Mouse (Mus musculus): ENCODE results near the gene Rab11fip4. TPM values are rescaled to one million over a fixed set of nuclear protein-coding genes. Genes with fewer than 3 reads are reported as not detected.

Rab11fip4 gene
- total and polyA plus RNA-seq, 2 experiments from 2014 or later, result not detected

DNA sequence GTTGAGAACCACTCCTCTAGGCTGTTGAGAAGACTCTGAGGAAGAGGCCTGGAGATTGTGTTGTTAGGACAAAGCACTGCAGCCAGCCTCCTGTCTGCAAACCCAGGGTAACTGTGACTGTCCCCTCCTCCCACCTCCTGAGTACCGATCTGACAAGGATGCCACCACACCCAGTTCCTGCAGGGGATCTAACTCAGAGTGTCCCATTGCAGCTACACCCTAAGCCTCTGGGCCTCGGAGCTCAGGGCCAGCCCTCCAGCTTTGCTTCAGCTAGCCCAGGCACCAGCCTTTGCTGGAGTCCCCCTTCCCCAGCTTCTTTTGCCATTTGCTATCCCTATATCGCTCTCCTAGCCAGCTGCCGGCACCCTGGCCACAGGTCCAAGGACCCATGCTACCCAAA is 22.7 kb downstream of the Rab11fip4 start:
- no peak overlapping the region for H3K4me3 ChIP-seq (ENCODE audit: low read depth, low read length)
- DNase-seq (ENCODE audit: low spot score) (no peak), ATAC-seq (ENCODE audit: insufficient read depth, low read depth) (no peak)
- 55% methylated on average over 4 of the region's 4 CpGs for whole genome bisulfite sequencing
- H3K4me2 ChIP-seq (ENCODE audit: low read depth, low read length), result no peak overlapping the region
- peaks cover 12% of the 10 kb centered on the region for H3K4me1 ChIP-seq (ENCODE audit: control insufficient read depth, insufficient read depth)
- H3K27ac ChIP-seq (ENCODE audit: low read depth), result no peak overlapping the region; the same call in 1 of the 2 replicates
- no peak for TF ChIP-seq CTCF (IDR thresholded peaks at IDR 0.05; ENCODE audit: low read depth)
- TF ChIP-seq EP300 (IDR thresholded peaks at IDR 0.05; ENCODE audit: low read depth), result no peak
- no peak overlapping the region for H3K9ac ChIP-seq (replicated peaks; ENCODE audit: low read depth, low read length)
- no peaks in the 10 kb centered on the region for H3K36me3 ChIP-seq (replicated peaks; ENCODE audit: control insufficient read depth, insufficient read depth, low read length)
- peaks cover 21% of the 10 kb centered on the region for H3K27me3 ChIP-seq (ENCODE audit: control insufficient read depth, insufficient read depth, low read length)
- no peaks in the 10 kb centered on the region for H3K9me3 ChIP-seq (replicated peaks; ENCODE audit: control insufficient read depth, low read length)

- H3K27me3 ChIP-seq (ENCODE audit: control insufficient read depth, insufficient read depth, low read length), result peaks cover 21% of the 10 kb centered on the region
Measured at GRCm38 (mm10) chr11:79614880-79615279, 23.9 kb downstream of the Rab11fip4 start.

DNA sequence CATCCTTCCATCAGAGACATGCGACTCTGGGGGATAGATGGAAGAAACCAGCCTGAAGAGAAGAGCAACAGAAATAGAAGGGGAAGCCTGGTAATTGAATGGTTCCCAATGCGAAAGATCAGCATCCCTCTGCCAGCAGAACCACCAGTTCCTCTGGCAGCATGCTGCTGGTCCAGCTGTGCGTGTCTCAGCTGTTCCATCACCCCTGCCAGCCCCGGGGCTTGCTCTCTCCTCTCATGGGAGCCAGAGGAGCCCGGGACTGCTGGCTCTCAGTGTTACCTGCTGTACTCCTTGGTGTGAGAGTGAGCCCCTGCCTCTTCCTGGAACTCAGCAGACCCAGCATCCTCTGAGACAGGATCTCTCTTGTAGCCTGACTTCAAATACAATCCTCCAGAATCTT is 24.9 kb downstream of the Rab11fip4 start:
- Histone ChIP-seq H3K9ac (replicated peaks; ENCODE audit: low read depth, low read length) (no peak overlapping the region), H3K4me1 (ENCODE audit: control insufficient read depth, insufficient read depth) (peaks cover 6% of the 10 kb centered on the region; the same call in 1 of the 2 replicates)

More at GRCm38 (mm10) chr11:79614880-79615279, 23.9 kb downstream of the Rab11fip4 start:
- H3K4me1 ChIP-seq (ENCODE audit: control insufficient read depth, insufficient read depth), result peaks cover 12% of the 10 kb centered on the region
- H3K27ac ChIP-seq (ENCODE audit: low read depth), result no peak overlapping the region; the same call in 1 of the 2 replicates
- H3K9ac ChIP-seq (replicated peaks; ENCODE audit: low read depth, low read length), result no peak overlapping the region
- H3K4me3 ChIP-seq (ENCODE audit: low read depth, low read length), result no peak overlapping the region
- TF ChIP-seq EP300 (IDR thresholded peaks at IDR 0.05; ENCODE audit: low read depth), result no peak
- TF ChIP-seq CTCF (IDR thresholded peaks at IDR 0.05; ENCODE audit: low read depth), result no peak
- H3K36me3 ChIP-seq (replicated peaks; ENCODE audit: control insufficient read depth, insufficient read depth, low read length), result no peaks in the 10 kb centered on the region
- no peaks in the 10 kb centered on the region for H3K9me3 ChIP-seq (replicated peaks; ENCODE audit: control insufficient read depth, low read length)
- DNase-seq (ENCODE audit: low spot score) (no peak), ATAC-seq (ENCODE audit: insufficient read depth, low read depth) (no peak)
- 62% methylated on average over 3 of the region's 3 CpGs for WGBS
- H3K4me2 ChIP-seq (ENCODE audit: low read depth, low read length), result no peak overlapping the region

GRCm38 (mm10) chr11:79617991-79618390 is 27.0 kb downstream of the Rab11fip4 start:
- H3K9me3 ChIP-seq (replicated peaks; ENCODE audit: control insufficient read depth, low read length), result no peaks in the 10 kb centered on the region
- no peaks in the 10 kb centered on the region for H3K4me1 ChIP-seq (ENCODE audit: control insufficient read depth, insufficient read depth)
- no peaks in the 10 kb centered on the region for H3K36me3 ChIP-seq (replicated peaks; ENCODE audit: control insufficient read depth, insufficient read depth, low read length)
- no peak overlapping the region for H3K27ac ChIP-seq (ENCODE audit: low read depth)
- WGBS, result 78% methylated on average over 8 of the region's 8 CpGs
- no peak overlapping the region for H3K4me2 ChIP-seq (ENCODE audit: low read depth, low read length)
- DNase-seq (ENCODE audit: low spot score) (no peak), ATAC-seq (ENCODE audit: insufficient read depth, low read depth) (no peak)
- H3K9ac ChIP-seq (replicated peaks; ENCODE audit: low read depth, low read length), result no peak overlapping the region
- peaks cover 8% of the 10 kb centered on the region; the same call in 1 of the 2 replicates for H3K27me3 ChIP-seq (ENCODE audit: control insufficient read depth, insufficient read depth, low read length)
- TF ChIP-seq EP300 (IDR thresholded peaks at IDR 0.05; ENCODE audit: low read depth), result no peak
- TF ChIP-seq CTCF (IDR thresholded peaks at IDR 0.05; ENCODE audit: low read depth), result no peak
- no peak overlapping the region for H3K4me3 ChIP-seq (ENCODE audit: low read depth, low read length)

More for the DNA sequence above, 24.9 kb downstream of the Rab11fip4 start:
- WGBS, result 60% methylated on average over 5 of the region's 5 CpGs
- TF ChIP-seq CTCF (IDR thresholded peaks at IDR 0.05; ENCODE audit: low read depth), result no peak
- no peak for TF ChIP-seq EP300 (IDR thresholded peaks at IDR 0.05; ENCODE audit: low read depth)
- Histone ChIP-seq H3K4me3 (ENCODE audit: low read depth, low read length) (no peak overlapping the region), H3K27ac (ENCODE audit: low read depth) (no peak overlapping the region), H3K9me3 (replicated peaks; ENCODE audit: control insufficient read depth, low read length) (no peaks in the 10 kb centered on the region), H3K27me3 (ENCODE audit: control insufficient read depth, insufficient read depth, low read length) (peaks cover 13% of the 10 kb centered on the region), H3K36me3 (replicated peaks; ENCODE audit: control insufficient read depth, insufficient read depth, low read length) (no peaks in the 10 kb centered on the region), H3K4me2 (ENCODE audit: low read depth, low read length) (no peak overlapping the region)
- DNase-seq (ENCODE audit: low spot score) (no peak), ATAC-seq (ENCODE audit: insufficient read depth, low read depth) (no peak)

- Histone ChIP-seq H3K27me3 (ENCODE audit: control insufficient read depth, insufficient read depth, low read length) (0 out of 2 replicates have a peak, but pooled peaks cover 5% of the 10 kb centered on the region), H3K36me3 (replicated peaks; ENCODE audit: control insufficient read depth, insufficient read depth, low read length) (no peaks in the 10 kb centered on the region), H3K4me3 (ENCODE audit: low read depth, low read length) (no peak overlapping the region), H3K9ac (replicated peaks; ENCODE audit: low read depth, low read length) (no peak overlapping the region), H3K9me3 (replicated peaks; ENCODE audit: control insufficient read depth, low read length) (no peaks in the 10 kb centered on the region), H3K27ac (ENCODE audit: low read depth) (no peak overlapping the region), H3K4me2 (ENCODE audit: low read depth, low read length) (no peak overlapping the region), H3K4me1 (ENCODE audit: control insufficient read depth, insufficient read depth) (no peaks in the 10 kb centered on the region)
- ATAC-seq (ENCODE audit: insufficient read depth, low read depth), result no peak
- no peak for TF ChIP-seq CTCF (IDR thresholded peaks at IDR 0.05; ENCODE audit: low read depth)
- TF ChIP-seq EP300 (IDR thresholded peaks at IDR 0.05; ENCODE audit: low read depth), result no peak
- DNase-seq (ENCODE audit: low spot score), result no peak
- WGBS, result 60% methylated on average over 5 of the region's 5 CpGs
Measured at GRCm38 (mm10) chr11:79623029-79623428, 32.0 kb downstream of the Rab11fip4 start.

- Histone ChIP-seq H3K27me3 (ENCODE audit: control insufficient read depth, insufficient read depth, low read length) (0 out of 2 replicates have a peak, but pooled peaks cover 5% of the 10 kb centered on the region), H3K36me3 (replicated peaks; ENCODE audit: control insufficient read depth, insufficient read depth, low read length) (no peaks in the 10 kb centered on the region), H3K4me2 (ENCODE audit: low read depth, low read length) (no peak overlapping the region), H3K9me3 (replicated peaks; ENCODE audit: control insufficient read depth, low read length) (no peaks in the 10 kb centered on the region), H3K9ac (replicated peaks; ENCODE audit: low read depth, low read length) (no peak overlapping the region), H3K4me1 (ENCODE audit: control insufficient read depth, insufficient read depth) (no peaks in the 10 kb centered on the region), H3K27ac (ENCODE audit: low read depth) (no peak overlapping the region), H3K4me3 (ENCODE audit: low read depth, low read length) (no peak overlapping the region)
- DNase-seq (ENCODE audit: low spot score), result peak; percentile 42
- peak; percentile 20; the same call in 1 of the 2 replicates for ATAC-seq (ENCODE audit: insufficient read depth, low read depth)
- 16% methylated on average over 4 of the region's 4 CpGs for WGBS
- peak; percentile 81 for TF ChIP-seq CTCF (IDR thresholded peaks at IDR 0.05; ENCODE audit: low read depth)
- no peak for TF ChIP-seq EP300 (IDR thresholded peaks at IDR 0.05; ENCODE audit: low read depth)
Measured at GRCm38 (mm10) chr11:79624801-79625302, 33.8 kb downstream of the Rab11fip4 start.
